Mouse (Mus musculus) ovary, postnatal 10 days (tissue): ENCODE data around the gene Ncs1.

Experiments used
- DNase-seq: peaks from one replicate; pipeline ENCODE4 v3.0.0; 2022; ENCODE audit warnings: low spot score

Gene Ncs1

GRCm38 (mm10) chr2:31245051-31245450 lies 572 bp upstream of the Ncs1 start:
- DNase-seq, result no peak

- DNase-seq, result no peak
Measured at GRCm38 (mm10) chr2:31246251-31246971, 788 bp downstream of the Ncs1 start.

GRCm38 (mm10) chr2:31248856-31249255 lies 3.2 kb downstream of the Ncs1 start:
- no peak for DNase-seq

GRCm38 (mm10) chr2:31252167-31252566 lies 6.5 kb downstream of the Ncs1 start:
- DNase-seq, result no peak

- no peak for DNase-seq
Measured at GRCm38 (mm10) chr2:31253463-31253862, 7.8 kb downstream of the Ncs1 start.

GRCm38 (mm10) chr2:31254806-31255205 lies 9.2 kb downstream of the Ncs1 start:
- no peak for DNase-seq

- DNase-seq, result no peak
Measured at GRCm38 (mm10) chr2:31255952-31256938, 10.6 kb downstream of the Ncs1 start.

GRCm38 (mm10) chr2:31257096-31257495 lies 11.5 kb downstream of the Ncs1 start:
- no peak for DNase-seq

- DNase-seq, result peak; percentile 48
Measured at GRCm38 (mm10) chr2:31258609-31259366, 13.2 kb downstream of the Ncs1 start.

GRCm38 (mm10) chr2:31259367-31259920 lies 13.8 kb downstream of the Ncs1 start:
- no peak for DNase-seq

- DNase-seq, result no peak
Measured at GRCm38 (mm10) chr2:31260549-31260948, 14.9 kb downstream of the Ncs1 start.

- no peak for DNase-seq
Measured at GRCm38 (mm10) chr2:31263039-31263461, 17.4 kb downstream of the Ncs1 start.

- no peak for DNase-seq
Measured at GRCm38 (mm10) chr2:31263746-31264378, 18.2 kb downstream of the Ncs1 start.

- DNase-seq, result no peak
Measured at GRCm38 (mm10) chr2:31267447-31267846, 21.8 kb downstream of the Ncs1 start.

- DNase-seq, result no peak
Measured at GRCm38 (mm10) chr2:31268631-31269030, 23.0 kb downstream of the Ncs1 start.

GRCm38 (mm10) chr2:31269188-31269587 lies 23.6 kb downstream of the Ncs1 start:
- DNase-seq, result no peak

- DNase-seq, result no peak
Measured at GRCm38 (mm10) chr2:31269847-31270246, 24.2 kb downstream of the Ncs1 start.

GRCm38 (mm10) chr2:31270470-31270869 lies 24.8 kb downstream of the Ncs1 start:
- no peak for DNase-seq

- DNase-seq, result no peak
Measured at GRCm38 (mm10) chr2:31271071-31271470, 25.4 kb downstream of the Ncs1 start.

GRCm38 (mm10) chr2:31274993-31275392 lies 29.4 kb downstream of the Ncs1 start:
- DNase-seq, result no peak

- DNase-seq, result no peak
Measured at GRCm38 (mm10) chr2:31277810-31278209, 32.2 kb downstream of the Ncs1 start.
